Mouse (Mus musculus) myocyte (in vitro differentiated cells): Measurements from ENCODE around the gene Nod1. TPM values are rescaled to one million over a fixed set of nuclear protein-coding genes. Genes with fewer than 3 reads are reported as not detected.

Experiments used
- H3K27me3 ChIP-seq: one replicate; pipeline ENCODE4 v1.6.1; 2011; ENCODE audit not compliant: control insufficient read depth, insufficient read depth, insufficient read length
- H3K36me3 ChIP-seq: one replicate; pipeline ENCODE4 v1.6.1; 2011; ENCODE audit not compliant: control insufficient read depth, insufficient read depth
- H3K4me2 ChIP-seq: one replicate; pipeline ENCODE4 v1.6.1; 2011; ENCODE audit warnings: low read depth, control low read depth
- H3K4me3 ChIP-seq: one replicate; pipeline ENCODE4 v1.5.1; 2011; ENCODE audit warnings: mild to moderate bottlenecking, control low read depth, moderate library complexity
- H3K79me2 ChIP-seq: one replicate; pipeline ENCODE4 v1.6.1; 2011; ENCODE audit not compliant: control insufficient read depth, insufficient read depth
- H3ac ChIP-seq: one replicate; pipeline ENCODE4 v1.6.1; 2011; ENCODE audit not compliant: control insufficient read depth, insufficient read length
- CEBPB ChIP-seq: IDR thresholded peaks from 2 replicates; pipeline ENCODE4 v1.6.1; 2011; ENCODE audit warnings: mild to moderate bottlenecking, moderate library complexity; ENCODE audit not compliant: poor library complexity, insufficient read depth, severe bottlenecking
- E2F4 ChIP-seq: IDR thresholded peaks from one replicate; pipeline ENCODE4 v1.6.1; 2011; ENCODE audit warnings: mild to moderate bottlenecking, control low read depth, moderate library complexity; ENCODE audit not compliant: insufficient read depth
- MAX ChIP-seq: IDR thresholded peaks from one replicate; pipeline ENCODE4 v1.6.1; 2011; ENCODE audit warnings: low read depth, mild to moderate bottlenecking, control low read depth
- MYOD1 ChIP-seq, 3 experiments: IDR thresholded peaks; one replicate each; pipeline ENCODE4 v1.6.1; 2011; ENCODE audit warnings: control low read depth in 2 of 3, low read depth in 2 of 3, mild to moderate bottlenecking in 2 of 3, moderate library complexity in 1 of 3; ENCODE audit not compliant: insufficient read length in 2 of 3, control insufficient read depth in 1 of 3
- MYOG ChIP-seq, 3 experiments: IDR thresholded peaks; one replicate each; pipeline ENCODE4 v1.6.1; 2011; ENCODE audit warnings: control low read depth in 2 of 3, low read depth in 2 of 3, mild to moderate bottlenecking in 2 of 3; ENCODE audit not compliant: insufficient read length in 2 of 3, control insufficient read depth in 1 of 3, insufficient read depth in 1 of 3
- POLR2A ChIP-seq: IDR thresholded peaks from one replicate; pipeline ENCODE4 v1.6.1; 2011; ENCODE audit warnings: low read depth, mild to moderate bottlenecking, control low read depth, moderate library complexity; ENCODE audit not compliant: insufficient read length
- POLR2AphosphoS2 ChIP-seq: IDR thresholded peaks from one replicate; pipeline ENCODE4 v1.6.1; 2011; ENCODE audit warnings: low read depth, control low read depth; ENCODE audit not compliant: insufficient read length
- REST ChIP-seq: IDR thresholded peaks from one replicate; pipeline ENCODE4 v1.6.1; 2011; ENCODE audit warnings: mild to moderate bottlenecking, control low read depth, moderate library complexity; ENCODE audit not compliant: insufficient read depth, insufficient read length
- SRF ChIP-seq: IDR thresholded peaks from one replicate; pipeline ENCODE4 v1.6.1; 2011; ENCODE audit warnings: low read depth; ENCODE audit not compliant: control insufficient read depth, insufficient read length
- TCF12 ChIP-seq: IDR thresholded peaks from one replicate; pipeline ENCODE4 v1.6.1; 2011; ENCODE audit warnings: mild to moderate bottlenecking, control low read depth; ENCODE audit not compliant: poor library complexity, insufficient read depth, severe bottlenecking
- TCF3 ChIP-seq: IDR thresholded peaks from one replicate; pipeline ENCODE4 v1.6.1; 2011; ENCODE audit warnings: low read depth, control low read depth; ENCODE audit not compliant: insufficient read length
- USF1 ChIP-seq: IDR thresholded peaks from one replicate; pipeline ENCODE4 v1.6.1; 2011; ENCODE audit warnings: low read depth, mild to moderate bottlenecking, control low read depth, moderate library complexity
- polyA plus RNA-seq: library from polyadenylated mRNA; unstranded; fragments of >200 nt; fragmentation: generic; extraction: Trizol; gene quantifications from one replicate; pipeline ENCODE4 v1.2.1, GENCODE M21; 2012; ENCODE audit warnings: missing spikeins

The Nod1 gene
- polyA plus RNA-seq, 1 experiment, result 1.5 TPM

DNA sequence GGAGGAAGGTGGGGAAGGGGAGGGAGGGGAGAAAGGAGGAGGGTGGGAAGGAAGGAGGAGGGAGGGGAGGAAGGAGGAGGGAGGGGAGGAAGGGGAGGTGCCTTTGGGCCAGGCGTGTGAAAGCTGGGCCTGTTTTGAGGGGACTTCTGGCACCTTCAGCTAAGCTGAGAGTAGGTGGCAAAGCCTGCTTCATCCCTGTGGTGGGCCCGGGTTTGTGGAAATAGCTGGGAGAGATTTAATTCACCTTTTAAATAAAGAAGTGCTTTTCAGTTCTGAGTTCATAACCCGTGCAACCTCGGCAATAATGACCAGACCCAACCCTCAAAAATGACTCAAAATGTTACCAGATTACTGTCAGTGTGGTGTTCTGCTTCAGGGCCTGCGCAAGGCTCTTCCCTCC, 39.2 kb downstream of the Nod1 start:
- no peak overlapping the region for H3K4me2 ChIP-seq
- no peaks in the 10 kb centered on the region for H3K79me2 ChIP-seq
- H3K27me3 ChIP-seq, result no peaks in the 10 kb centered on the region
- no peak overlapping the region for H3ac ChIP-seq
- no peaks in the 10 kb centered on the region for H3K36me3 ChIP-seq
- TF ChIP-seq REST, result no peak
- no peak for TF ChIP-seq TCF3
- TF ChIP-seq TCF12, result no peak
- no peak for TF ChIP-seq MYOD1 (IDR thresholded peaks at IDR 0.05; ENCODE audit: control insufficient read depth in 1 of 3, insufficient read length in 2 of 3, low read depth in 2 of 3)
- TF ChIP-seq USF1, result no peak
- TF ChIP-seq POLR2A, result no peak
- TF ChIP-seq CEBPB, result no peak
- TF ChIP-seq MYOG (IDR thresholded peaks at IDR 0.05; ENCODE audit: control insufficient read depth in 1 of 3, insufficient read depth in 1 of 3, insufficient read length in 2 of 3, low read depth in 2 of 3), result no peak
- TF ChIP-seq POLR2AphosphoS2, result no peak
- TF ChIP-seq E2F4, result no peak
- no peak for TF ChIP-seq MAX
- no peak for TF ChIP-seq SRF
- H3K4me3 ChIP-seq, result no peak overlapping the region

- Histone ChIP-seq H3K79me2 (no peaks in the 10 kb centered on the region), H3K27me3 (no peaks in the 10 kb centered on the region), H3K4me3 (no peak overlapping the region), H3K36me3 (no peaks in the 10 kb centered on the region), H3ac (no peak overlapping the region), H3K4me2 (no peak overlapping the region)
- no peak for TF ChIP-seq TCF3
- TF ChIP-seq POLR2AphosphoS2, result no peak
- TF ChIP-seq MYOG (IDR thresholded peaks at IDR 0.05; ENCODE audit: control insufficient read depth in 1 of 3, insufficient read depth in 1 of 3, insufficient read length in 2 of 3, low read depth in 2 of 3), result no peak
- TF ChIP-seq REST, result no peak
- no peak for TF ChIP-seq POLR2A
- TF ChIP-seq USF1, result no peak
These were observed 39.9 kb downstream of the Nod1 start for GRCm38 (mm10) chr6:54932526-54932925.

- TF ChIP-seq CEBPB (no peak), E2F4 (no peak), MYOD1 (IDR thresholded peaks at IDR 0.05; ENCODE audit: control insufficient read depth in 1 of 3, insufficient read length in 2 of 3, low read depth in 2 of 3) (no peak), POLR2AphosphoS2 (no peak), MAX (no peak), TCF12 (no peak), USF1 (no peak), MYOG (IDR thresholded peaks at IDR 0.05; ENCODE audit: control insufficient read depth in 1 of 3, insufficient read depth in 1 of 3, insufficient read length in 2 of 3, low read depth in 2 of 3) (no peak), REST (no peak), POLR2A (no peak), TCF3 (no peak), SRF (no peak)
- no peaks in the 10 kb centered on the region for H3K79me2 ChIP-seq
- H3ac ChIP-seq, result no peak overlapping the region
- no peaks in the 10 kb centered on the region for H3K36me3 ChIP-seq
- H3K4me2 ChIP-seq, result no peak overlapping the region
- H3K4me3 ChIP-seq, result no peak overlapping the region
- no peaks in the 10 kb centered on the region for H3K27me3 ChIP-seq
These were observed 40.8 kb downstream of the Nod1 start for GRCm38 (mm10) chr6:54931641-54932040.

- Histone ChIP-seq H3ac (no peak overlapping the region), H3K36me3 (no peaks in the 10 kb centered on the region), H3K4me2 (no peak overlapping the region), H3K4me3 (no peak overlapping the region), H3K27me3 (no peaks in the 10 kb centered on the region), H3K79me2 (no peaks in the 10 kb centered on the region)
- TF ChIP-seq REST (no peak), SRF (no peak), CEBPB (no peak), TCF3 (no peak), TCF12 (no peak), POLR2AphosphoS2 (no peak), POLR2A (no peak), MYOG (IDR thresholded peaks at IDR 0.05; ENCODE audit: control insufficient read depth in 1 of 3, insufficient read depth in 1 of 3, insufficient read length in 2 of 3, low read depth in 2 of 3) (no peak), MYOD1 (IDR thresholded peaks at IDR 0.05; ENCODE audit: control insufficient read depth in 1 of 3, insufficient read length in 2 of 3, low read depth in 2 of 3) (no peak), E2F4 (no peak), MAX (no peak), USF1 (no peak)
These were observed 44.5 kb downstream of the Nod1 start for GRCm38 (mm10) chr6:54927946-54928345.

DNA sequence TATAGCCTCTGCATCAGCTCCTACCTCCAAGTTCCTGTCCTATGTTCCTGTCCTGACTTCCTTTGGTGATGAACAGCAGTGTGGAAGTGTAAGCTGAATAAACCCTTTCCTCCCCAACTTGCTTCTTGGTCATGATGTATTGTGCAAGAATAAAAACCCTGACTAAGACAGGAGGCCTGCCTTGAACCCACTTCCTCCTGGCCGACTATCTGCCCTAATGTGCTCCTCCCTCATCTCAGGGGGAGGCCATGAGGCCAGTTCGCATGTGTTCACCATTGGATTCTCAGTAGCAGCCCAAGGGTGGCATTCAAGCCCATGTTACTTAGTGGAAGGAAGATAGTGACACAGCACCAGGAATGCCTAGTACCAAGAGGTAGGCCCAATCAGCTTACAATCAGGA, 45.5 kb downstream of the Nod1 start:
- H3K4me3 ChIP-seq, result no peak overlapping the region
- no peak overlapping the region for H3K4me2 ChIP-seq
- TF ChIP-seq TCF12 (no peak), USF1 (no peak), CEBPB (no peak), POLR2A (no peak), SRF (no peak), E2F4 (no peak), MYOG (IDR thresholded peaks at IDR 0.05; ENCODE audit: control insufficient read depth in 1 of 3, insufficient read depth in 1 of 3, insufficient read length in 2 of 3, low read depth in 2 of 3) (no peak), TCF3 (no peak), MYOD1 (IDR thresholded peaks at IDR 0.05; ENCODE audit: control insufficient read depth in 1 of 3, insufficient read length in 2 of 3, low read depth in 2 of 3) (no peak), POLR2AphosphoS2 (no peak), REST (no peak), MAX (no peak)

More for the DNA sequence above, 45.5 kb downstream of the Nod1 start:
- no peaks in the 10 kb centered on the region for H3K27me3 ChIP-seq
- H3ac ChIP-seq, result no peak overlapping the region
- H3K79me2 ChIP-seq, result no peaks in the 10 kb centered on the region
- no peaks in the 10 kb centered on the region for H3K36me3 ChIP-seq
